Mouse (Mus musculus): Measurements from ENCODE around the gene Msi2. TPM values are rescaled to one million over a fixed set of nuclear protein-coding genes. Genes with fewer than 3 reads are reported as not detected.

The Msi2 gene
- polyA plus RNA-seq, 1 experiment: 14.4 TPM

- Histone ChIP-seq H3K4me3 (replicated peaks) (no peak overlapping the region), H3K9me3 (no peaks in the 10 kb centered on the region), H3K27me3 (replicated peaks) (no peaks in the 10 kb centered on the region), H3K4me1 (peaks cover 83% of the 10 kb centered on the region), H3K36me3 (replicated peaks; ENCODE audit: low read length) (peaks cover 64% of the 10 kb centered on the region)
- TF ChIP-seq GATA1 (IDR thresholded peaks at IDR 0.05; ENCODE audit: borderline replicate concordance, low read length): no peak
- TF ChIP-seq FLI1 (IDR thresholded peaks at IDR 0.05; ENCODE audit: low read length): no peak
Observed at GRCm38 (mm10) chr11:88600194-88600593, 118.1 kb downstream of the Msi2 start.

DNA sequence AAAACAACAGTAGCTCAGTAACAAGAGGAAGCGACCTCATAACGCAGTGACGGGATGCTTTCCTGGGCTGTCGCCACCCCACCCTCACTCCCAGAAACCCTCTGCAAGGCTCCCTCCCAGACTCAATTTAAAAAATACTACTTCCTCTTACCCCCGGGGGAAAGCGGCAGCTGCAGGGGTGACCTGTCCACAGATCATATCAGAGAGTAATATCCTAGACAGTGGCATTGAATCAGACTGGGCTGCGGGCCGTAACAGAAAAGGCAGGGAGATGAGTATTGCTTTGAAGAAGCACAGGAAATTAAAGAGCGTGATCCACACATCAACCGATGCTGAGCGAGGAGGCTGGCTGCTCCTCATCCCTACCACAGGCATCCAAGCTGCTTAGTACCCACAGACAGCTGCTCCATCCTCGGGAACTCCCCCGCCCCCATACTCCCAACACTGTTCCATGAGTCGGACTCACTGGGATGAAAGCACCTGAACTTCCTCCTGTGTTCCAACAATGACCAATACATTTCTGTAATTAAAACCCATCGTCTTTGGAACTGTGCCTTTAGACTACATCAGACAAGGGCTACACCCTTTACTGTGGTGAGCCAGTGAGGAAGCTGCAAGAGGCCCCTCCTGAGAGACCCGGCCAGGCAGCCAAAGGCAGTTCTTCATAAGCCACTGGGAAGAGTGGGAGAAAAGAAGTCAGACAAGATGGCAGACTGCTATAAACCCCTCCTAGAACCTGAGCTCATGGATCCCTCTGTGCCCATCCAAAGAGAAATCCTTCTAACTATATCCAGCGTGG lies 118.8 kb downstream of the Msi2 start:
- TF ChIP-seq FLI1 (IDR thresholded peaks at IDR 0.05; ENCODE audit: low read length) (no peak), GATA1 (IDR thresholded peaks at IDR 0.05; ENCODE audit: borderline replicate concordance, low read length) (no peak)
- H3K9me3 ChIP-seq: no peaks in the 10 kb centered on the region
- no peaks in the 10 kb centered on the region for H3K27me3 ChIP-seq (replicated peaks)
- H3K4me1 ChIP-seq: peaks cover 79% of the 10 kb centered on the region
- H3K36me3 ChIP-seq (replicated peaks; ENCODE audit: low read length): peaks cover 64% of the 10 kb centered on the region
- peak overlapping the region; percentile 89 for H3K4me3 ChIP-seq (replicated peaks)

- H3K4me3 ChIP-seq (replicated peaks): peak overlapping the region; percentile 89
- H3K27me3 ChIP-seq (replicated peaks): no peaks in the 10 kb centered on the region
- peaks cover 63% of the 10 kb centered on the region for H3K36me3 ChIP-seq (replicated peaks; ENCODE audit: low read length)
- peaks cover 72% of the 10 kb centered on the region for H3K4me1 ChIP-seq
- no peaks in the 10 kb centered on the region for H3K9me3 ChIP-seq
- TF ChIP-seq FLI1 (IDR thresholded peaks at IDR 0.05; ENCODE audit: low read length): no peak
- TF ChIP-seq GATA1 (IDR thresholded peaks at IDR 0.05; ENCODE audit: borderline replicate concordance, low read length): no peak
Observed at GRCm38 (mm10) chr11:88598848-88599175, 119.5 kb downstream of the Msi2 start.

DNA sequence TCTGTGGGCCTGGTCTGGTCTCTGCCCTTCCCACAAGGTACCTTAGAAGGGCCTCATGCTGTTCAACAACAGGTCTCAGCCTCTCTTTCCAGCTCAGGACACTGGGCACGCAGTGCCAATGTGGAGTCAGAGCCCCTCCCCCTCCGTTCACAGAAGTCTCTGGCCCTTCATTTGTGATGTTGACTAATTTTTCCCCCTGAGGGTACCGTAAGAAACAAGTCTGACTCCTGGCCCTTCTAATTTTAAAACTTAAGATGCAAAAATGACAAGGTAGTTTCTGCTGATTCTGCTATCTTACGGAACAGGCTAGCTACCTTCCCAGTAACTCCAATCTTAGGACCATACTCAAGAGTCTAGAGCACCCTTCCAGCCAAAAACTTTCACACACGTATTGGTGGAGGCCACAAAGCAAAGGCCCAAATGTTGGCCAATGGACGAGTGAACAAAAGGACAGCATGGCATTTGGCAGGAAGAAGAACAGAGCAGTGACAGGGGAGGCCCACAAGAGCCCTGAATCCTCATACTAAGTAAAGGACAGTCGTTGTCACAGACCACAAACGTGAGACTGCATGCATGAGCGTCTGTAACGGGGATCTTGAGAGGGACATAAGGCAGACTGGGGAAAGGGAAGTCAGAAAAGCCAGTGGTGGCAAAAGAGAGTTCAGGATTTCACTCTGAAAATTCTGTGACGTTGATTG lies 120.0 kb downstream of the Msi2 start:
- no peaks in the 10 kb centered on the region for H3K27me3 ChIP-seq (replicated peaks)
- no peaks in the 10 kb centered on the region for H3K9me3 ChIP-seq
- no peak for TF ChIP-seq FLI1 (IDR thresholded peaks at IDR 0.05; ENCODE audit: low read length)
- TF ChIP-seq GATA1 (IDR thresholded peaks at IDR 0.05; ENCODE audit: borderline replicate concordance, low read length): no peak
- H3K4me1 ChIP-seq: peaks cover 67% of the 10 kb centered on the region
- peak overlapping the region; percentile 71 for H3K4me3 ChIP-seq (replicated peaks)
- peaks cover 62% of the 10 kb centered on the region for H3K36me3 ChIP-seq (replicated peaks; ENCODE audit: low read length)

DNA sequence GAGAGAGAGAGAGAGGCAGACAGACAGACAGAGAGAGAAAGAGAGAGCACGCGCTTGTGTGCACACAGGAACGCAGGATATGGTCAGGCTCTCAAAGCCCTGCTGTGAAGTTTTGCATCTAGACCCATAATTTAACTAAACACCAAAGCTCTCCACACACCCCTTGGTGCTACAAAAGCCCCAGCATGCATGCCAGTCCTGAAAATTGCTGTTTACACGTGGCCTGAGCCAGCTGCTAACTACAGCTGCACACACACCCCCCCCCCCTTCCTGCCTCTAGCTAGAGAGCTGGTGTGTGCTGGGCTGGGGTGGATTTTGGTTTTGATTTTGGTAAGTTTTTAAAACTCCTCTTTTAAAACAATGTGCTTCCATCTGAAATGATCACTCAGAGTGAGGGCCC lies 122.7 kb downstream of the Msi2 start:
- Histone ChIP-seq H3K4me3 (replicated peaks) (no peak overlapping the region), H3K27me3 (replicated peaks) (no peaks in the 10 kb centered on the region), H3K36me3 (replicated peaks; ENCODE audit: low read length) (peaks cover 47% of the 10 kb centered on the region), H3K4me1 (peaks cover 64% of the 10 kb centered on the region), H3K9me3 (no peaks in the 10 kb centered on the region)
- TF ChIP-seq GATA1 (IDR thresholded peaks at IDR 0.05; ENCODE audit: borderline replicate concordance, low read length) (no peak), FLI1 (IDR thresholded peaks at IDR 0.05; ENCODE audit: low read length) (no peak)

DNA sequence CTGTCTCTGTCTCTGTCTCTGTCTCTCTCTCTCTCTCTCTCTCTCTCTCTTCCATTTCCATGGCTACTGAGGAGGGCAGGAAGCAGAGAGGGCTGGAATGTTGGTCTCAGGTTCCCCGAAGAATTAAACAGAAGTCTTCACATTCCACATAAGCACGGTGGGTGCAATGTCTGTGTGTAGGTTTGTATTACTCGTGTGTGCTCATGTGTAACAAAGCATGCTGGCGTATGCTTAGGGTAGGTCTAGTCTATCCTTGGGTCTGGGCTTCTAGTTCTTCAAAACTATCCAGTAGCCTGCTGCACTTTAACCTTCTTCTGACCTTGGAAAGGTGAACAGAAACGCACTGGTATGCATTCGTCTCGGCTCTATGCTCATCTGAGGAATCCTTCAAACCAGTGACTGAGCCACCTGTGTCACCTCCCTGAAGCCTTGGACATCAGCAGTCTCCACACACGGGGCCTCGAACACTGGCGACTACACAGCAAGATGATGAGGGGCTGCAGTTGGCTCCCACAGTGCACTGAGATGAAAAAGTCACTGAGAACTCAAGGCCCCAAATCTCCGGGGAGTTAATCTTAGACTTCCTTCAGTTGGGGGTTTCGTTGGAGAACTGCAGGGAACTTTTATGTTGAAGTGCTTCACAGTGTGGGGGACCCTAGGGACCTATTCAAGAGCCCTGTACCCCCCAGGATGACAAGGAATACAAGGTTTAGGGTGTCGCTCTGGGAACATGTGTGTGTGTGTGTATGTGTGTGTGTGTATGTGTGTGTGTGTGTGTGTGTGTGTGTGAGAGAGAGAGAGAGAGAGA lies 123.3 kb downstream of the Msi2 start:
- TF ChIP-seq FLI1 (IDR thresholded peaks at IDR 0.05; ENCODE audit: low read length): no peak
- no peak for TF ChIP-seq GATA1 (IDR thresholded peaks at IDR 0.05; ENCODE audit: borderline replicate concordance, low read length)
- no peak overlapping the region for H3K4me3 ChIP-seq (replicated peaks)
- peaks cover 63% of the 10 kb centered on the region for H3K4me1 ChIP-seq
- H3K9me3 ChIP-seq: no peaks in the 10 kb centered on the region
- peaks cover 45% of the 10 kb centered on the region for H3K36me3 ChIP-seq (replicated peaks; ENCODE audit: low read length)
- H3K27me3 ChIP-seq (replicated peaks): no peaks in the 10 kb centered on the region

DNA sequence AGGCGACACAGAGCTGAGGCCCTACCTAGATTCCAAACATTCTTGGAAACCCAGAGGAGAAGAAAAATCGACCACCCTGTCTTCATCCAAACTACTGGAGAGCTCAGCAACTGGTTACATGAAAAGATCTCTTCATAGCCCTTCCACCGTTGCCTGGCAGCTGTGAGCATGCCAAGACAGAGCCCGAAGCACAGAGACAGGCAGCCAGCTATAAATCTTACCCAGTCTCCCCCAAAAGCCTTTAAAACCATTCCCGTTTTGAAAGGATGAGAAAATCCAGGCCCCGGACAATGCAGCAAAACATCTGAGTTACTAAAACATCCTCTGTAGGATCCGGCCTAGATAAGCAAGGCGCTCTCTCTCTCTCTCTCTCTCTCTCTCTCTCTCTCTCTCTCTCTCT lies 124.3 kb downstream of the Msi2 start:
- peaks cover 63% of the 10 kb centered on the region for H3K4me1 ChIP-seq
- TF ChIP-seq GATA1 (IDR thresholded peaks at IDR 0.05; ENCODE audit: borderline replicate concordance, low read length) (no peak), FLI1 (IDR thresholded peaks at IDR 0.05; ENCODE audit: low read length) (no peak)
- H3K4me3 ChIP-seq (replicated peaks): no peak overlapping the region
- no peaks in the 10 kb centered on the region for H3K9me3 ChIP-seq
- peaks cover 55% of the 10 kb centered on the region for H3K36me3 ChIP-seq (replicated peaks; ENCODE audit: low read length)
- no peaks in the 10 kb centered on the region for H3K27me3 ChIP-seq (replicated peaks)

GRCm38 (mm10) chr11:88592099-88592498 lies 126.2 kb downstream of the Msi2 start:
- H3K27me3 ChIP-seq (replicated peaks): no peaks in the 10 kb centered on the region
- H3K36me3 ChIP-seq (replicated peaks; ENCODE audit: low read length): peaks cover 69% of the 10 kb centered on the region
- TF ChIP-seq FLI1 (IDR thresholded peaks at IDR 0.05; ENCODE audit: low read length): no peak
- no peak for TF ChIP-seq GATA1 (IDR thresholded peaks at IDR 0.05; ENCODE audit: borderline replicate concordance, low read length)
- peaks cover 62% of the 10 kb centered on the region for H3K4me1 ChIP-seq
- no peak overlapping the region for H3K4me3 ChIP-seq (replicated peaks)
- no peaks in the 10 kb centered on the region for H3K9me3 ChIP-seq

DNA sequence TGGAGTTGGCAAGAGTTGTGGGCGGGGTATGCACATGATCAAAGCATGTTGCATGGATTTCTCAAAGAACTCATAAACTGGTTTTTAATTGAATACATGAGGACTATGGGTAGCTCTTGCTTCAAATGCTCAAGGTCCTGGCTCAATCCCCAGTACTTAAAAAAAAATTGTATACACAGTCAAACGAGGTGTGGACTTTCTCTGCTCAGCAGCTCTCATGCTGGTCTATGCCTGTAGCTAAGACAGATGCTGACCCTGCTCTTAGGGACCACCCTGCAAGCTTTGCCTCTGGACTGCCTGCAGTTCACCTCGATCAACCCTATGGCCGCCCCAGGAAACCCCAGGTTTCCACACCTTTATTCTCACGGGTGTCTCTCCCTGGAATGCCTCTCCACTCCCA lies 127.7 kb downstream of the Msi2 start:
- no peaks in the 10 kb centered on the region for H3K9me3 ChIP-seq
- H3K27me3 ChIP-seq (replicated peaks): no peaks in the 10 kb centered on the region
- no peak for TF ChIP-seq FLI1 (IDR thresholded peaks at IDR 0.05; ENCODE audit: low read length)
- TF ChIP-seq GATA1 (IDR thresholded peaks at IDR 0.05; ENCODE audit: borderline replicate concordance, low read length): no peak
- peaks cover 62% of the 10 kb centered on the region for H3K36me3 ChIP-seq (replicated peaks; ENCODE audit: low read length)
- no peak overlapping the region for H3K4me3 ChIP-seq (replicated peaks)
- H3K4me1 ChIP-seq: peaks cover 67% of the 10 kb centered on the region
